6 mouse cellular contexts compared by ENCODE assay signal in genomic region chr9:110322972-110323371, GRCm38 (mm10).
"Had no signal": no experiment of that assay in that cellular context is flagged by ENCODE, and none has a peak within 500 bp of the region (broad histone marks: within the 10 kb centered on the region; RNA-seq: fewer than 3 reads in every experiment).

No protein-coding gene starts in this region.

- DNase-seq: lung, adult 2 months; lung, postnatal 14 days; lung, postnatal 36 days; right cerebral cortex, postnatal 14 days; thymus, postnatal 14 days; thymus, postnatal 36 days had no signal
